Mouse (Mus musculus): ENCODE results near the gene Myo9b. TPM values are rescaled to one million over a fixed set of nuclear protein-coding genes. Genes with fewer than 3 reads are reported as not detected.
"Not testable (repeated sequence)": the region's sequence is repeated elsewhere in the genome, so short reads cannot be mapped to it uniquely, and the experiment has no call there.

Gene Myo9b
- polyA plus RNA-seq, 1 experiment from 2014 or later = 23.0 TPM

- H3K27me3 ChIP-seq (ENCODE audit: insufficient read depth, poor library complexity, severe bottlenecking); H3K4me3 ChIP-seq; H3K4me1 ChIP-seq; DNase-seq (ENCODE audit: low spot score); H3K9me3 ChIP-seq; H3K27ac ChIP-seq: not testable (repeated sequence)
- H3K36me3 ChIP-seq = peaks cover 65% of the 10 kb centered on the region
- 96% methylated on average over 6 of the region's 6 CpGs for WGBS
These were observed 65.3 kb downstream of the Myo9b start for GRCm38 (mm10) chr8:71337834-71338233.

GRCm38 (mm10) chr8:71340625-71341024, 68.1 kb downstream of the Myo9b start:
- H3K4me3 ChIP-seq = no peak overlapping the region
- WGBS = 78% methylated on average over 5 of the region's 5 CpGs
- H3K36me3 ChIP-seq = peaks cover 81% of the 10 kb centered on the region
- H3K27me3 ChIP-seq (ENCODE audit: insufficient read depth, poor library complexity, severe bottlenecking) = no peaks in the 10 kb centered on the region
- no peaks in the 10 kb centered on the region; the same call in 1 of the 2 replicates for H3K4me1 ChIP-seq
- H3K9me3 ChIP-seq = no peaks in the 10 kb centered on the region
- DNase-seq (ENCODE audit: low spot score) = no peak
- no peak overlapping the region for H3K27ac ChIP-seq

- Histone ChIP-seq H3K27me3 (ENCODE audit: insufficient read depth, poor library complexity, severe bottlenecking) (no peaks in the 10 kb centered on the region), H3K27ac (no peak overlapping the region), H3K4me1 (no peaks in the 10 kb centered on the region), H3K9me3 (no peaks in the 10 kb centered on the region), H3K4me3 (no peak overlapping the region), H3K36me3 (peaks cover 94% of the 10 kb centered on the region)
- no peak for DNase-seq (ENCODE audit: low spot score)
- WGBS = 91% methylated on average over 1 of the region's 1 CpGs
These were observed 74.1 kb downstream of the Myo9b start for GRCm38 (mm10) chr8:71346581-71346980.

- no peak for DNase-seq (ENCODE audit: low spot score)
- Histone ChIP-seq H3K36me3 (peaks cover 100% of the 10 kb centered on the region), H3K9me3 (no peaks in the 10 kb centered on the region), H3K4me3 (no peak overlapping the region), H3K27me3 (ENCODE audit: insufficient read depth, poor library complexity, severe bottlenecking) (no peaks in the 10 kb centered on the region), H3K27ac (no peak overlapping the region), H3K4me1 (no peaks in the 10 kb centered on the region)
- 68% methylated on average over 3 of the region's 3 CpGs for WGBS
These were observed 78.6 kb downstream of the Myo9b start for GRCm38 (mm10) chr8:71351117-71351516.

GRCm38 (mm10) chr8:71351520-71351919, 79.0 kb downstream of the Myo9b start:
- WGBS = 85% methylated on average over 1 of the region's 1 CpGs
- Histone ChIP-seq H3K27me3 (ENCODE audit: insufficient read depth, poor library complexity, severe bottlenecking) (no peaks in the 10 kb centered on the region), H3K27ac (no peak overlapping the region), H3K4me3 (no peak overlapping the region), H3K36me3 (peaks cover 100% of the 10 kb centered on the region), H3K9me3 (no peaks in the 10 kb centered on the region), H3K4me1 (no peaks in the 10 kb centered on the region)
- no peak for DNase-seq (ENCODE audit: low spot score)

GRCm38 (mm10) chr8:71358026-71358425, 85.5 kb downstream of the Myo9b start:
- Histone ChIP-seq H3K36me3 (peaks cover 81% of the 10 kb centered on the region), H3K4me3 (no peak overlapping the region)
- 84% methylated on average over 3 of the region's 3 CpGs for whole genome bisulfite sequencing

GRCm38 (mm10) chr8:71366771-71367528, 94.4 kb downstream of the Myo9b start, which contains the start of gene Use1:
Gene Use1 (plus strand): TSS chr8:71366848.
- WGBS = under 1% methylated on average over 56 of the region's 56 CpGs
- Histone ChIP-seq H3K9me3 (no peaks in the 10 kb centered on the region), H3K4me3 (peak within 1 kb of the TSS; percentile 71), H3K36me3 (peaks cover 15% of the 10 kb centered on the region), H3K27me3 (ENCODE audit: insufficient read depth, poor library complexity, severe bottlenecking) (no peaks in the 10 kb centered on the region), H3K4me1 (peaks cover 36% of the 10 kb centered on the region), H3K27ac (peak within 1 kb of the TSS; percentile 93)
- DNase-seq (ENCODE audit: low spot score) = peak; percentile 98

More at GRCm38 (mm10) chr8:71358026-71358425, 85.5 kb downstream of the Myo9b start:
- H3K9me3 ChIP-seq = no peaks in the 10 kb centered on the region
- no peak for DNase-seq (ENCODE audit: low spot score)
- H3K4me1 ChIP-seq = no peaks in the 10 kb centered on the region
- no peaks in the 10 kb centered on the region for H3K27me3 ChIP-seq (ENCODE audit: insufficient read depth, poor library complexity, severe bottlenecking)
- no peak overlapping the region for H3K27ac ChIP-seq

GRCm38 (mm10) chr8:71367529-71368176, 95.1 kb downstream of the Myo9b start:
- Histone ChIP-seq H3K9me3 (no peaks in the 10 kb centered on the region), H3K36me3 (peaks cover 15% of the 10 kb centered on the region), H3K4me1 (peaks cover 36% of the 10 kb centered on the region), H3K27me3 (ENCODE audit: insufficient read depth, poor library complexity, severe bottlenecking) (no peaks in the 10 kb centered on the region), H3K4me3 (peak overlapping the region; percentile 71), H3K27ac (peak overlapping the region; percentile 93)
- 45% methylated on average over 17 of the region's 17 CpGs for WGBS
- DNase-seq (ENCODE audit: low spot score) = no peak

GRCm38 (mm10) chr8:71368366-71368765, 95.9 kb downstream of the Myo9b start:
- no peaks in the 10 kb centered on the region for H3K9me3 ChIP-seq
- H3K4me1 ChIP-seq = peaks cover 36% of the 10 kb centered on the region
- H3K27ac ChIP-seq = peak overlapping the region; percentile 93
- peaks cover 21% of the 10 kb centered on the region for H3K36me3 ChIP-seq
- DNase-seq (ENCODE audit: low spot score) = no peak
- no peaks in the 10 kb centered on the region for H3K27me3 ChIP-seq (ENCODE audit: insufficient read depth, poor library complexity, severe bottlenecking)
- peak overlapping the region; percentile 27 for H3K4me3 ChIP-seq

- Histone ChIP-seq H3K4me1 (peaks cover 36% of the 10 kb centered on the region), H3K9me3 (no peaks in the 10 kb centered on the region), H3K4me3 (no peak overlapping the region), H3K36me3 (peaks cover 29% of the 10 kb centered on the region), H3K27ac (peak overlapping the region; percentile 93), H3K27me3 (ENCODE audit: insufficient read depth, poor library complexity, severe bottlenecking) (no peaks in the 10 kb centered on the region)
- WGBS = 93% methylated on average over 10 of the region's 10 CpGs
- DNase-seq (ENCODE audit: low spot score) = no peak
These were observed 96.7 kb downstream of the Myo9b start for GRCm38 (mm10) chr8:71369040-71369718.

- Histone ChIP-seq H3K4me1 (peaks cover 50% of the 10 kb centered on the region), H3K27me3 (ENCODE audit: insufficient read depth, poor library complexity, severe bottlenecking) (no peaks in the 10 kb centered on the region), H3K27ac (peak overlapping the region; percentile 88; the same call in 1 of the 2 replicates), H3K4me3 (peak overlapping the region; percentile 77), H3K36me3 (peaks cover 43% of the 10 kb centered on the region), H3K9me3 (no peaks in the 10 kb centered on the region)
- DNase-seq (ENCODE audit: low spot score) = no peak
- WGBS = 26% methylated on average over 5 of the region's 5 CpGs
These were observed 98.3 kb downstream of the Myo9b start for GRCm38 (mm10) chr8:71370711-71371235.

- Histone ChIP-seq H3K4me3 (peak within 1 kb of the TSS; percentile 77), H3K36me3 (peaks cover 43% of the 10 kb centered on the region), H3K27ac (peak within 1 kb of the TSS; percentile 88), H3K27me3 (ENCODE audit: insufficient read depth, poor library complexity, severe bottlenecking) (no peaks in the 10 kb centered on the region), H3K4me1 (peaks cover 53% of the 10 kb centered on the region), H3K9me3 (no peaks in the 10 kb centered on the region)
- peak; percentile 98 for DNase-seq (ENCODE audit: low spot score)
- 1% methylated on average over 68 of the region's 68 CpGs for WGBS
These were observed 98.8 kb downstream of the Myo9b start, which contains the start of gene Ocel1 for GRCm38 (mm10) chr8:71371236-71371848. Gene Ocel1 (plus strand): TSS chr8:71371298.
